Mouse (Mus musculus) G1E (cell line): Measurements from ENCODE around the gene Nae1.

Experiments
- CTCF ChIP-seq: IDR thresholded peaks from 2 replicates; pipeline ENCODE4 v1.5.1; 2012; ENCODE audit warnings: low read depth, low read length, inconsistent platforms, mixed read lengths
- TAL1 ChIP-seq: conservative IDR thresholded peaks from 2 replicates; pipeline ENCODE4 v1.6.1; 2012; ENCODE audit warnings: low read depth, low read length, inconsistent platforms, mixed read lengths

DNA sequence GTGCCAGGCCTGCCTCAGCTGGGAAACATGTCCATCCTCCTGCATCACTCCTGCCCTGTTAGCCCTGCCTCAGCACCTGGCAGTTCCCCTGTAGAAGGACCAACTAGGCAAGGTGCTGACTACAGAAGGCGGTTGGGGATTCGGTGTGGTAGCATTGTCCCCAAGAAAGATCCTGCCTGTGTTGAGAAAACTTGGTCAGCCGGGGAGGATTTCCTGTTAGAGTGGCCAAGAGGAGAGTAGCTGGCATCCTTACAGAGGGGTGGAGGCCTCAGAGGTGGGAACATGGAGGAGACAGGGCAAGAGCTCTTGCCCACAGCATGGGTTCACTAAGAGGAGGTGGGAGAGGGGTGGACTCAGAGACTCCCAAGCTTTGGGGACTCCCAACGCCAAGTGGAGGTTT, 20.8 kb upstream of the Nae1 start:
- TF ChIP-seq TAL1 (no peak), CTCF (no peak)
